Mouse (Mus musculus): Measurements from ENCODE around the gene Cdkn2a. TPM values are rescaled to one million over a fixed set of nuclear protein-coding genes. Genes with fewer than 3 reads are reported as not detected.

Gene Cdkn2a
- polyA plus RNA-seq, 1 experiment from 2014 or later, result not detected

Other genes with a start within 250 kb of the Cdkn2a start
- gene Mtap, start 157.5 kb downstream of the Cdkn2a start, polyA plus RNA-seq (2014; fragmentation: Nextera tagmentation; extraction: Ambion mirVana), result 13.9 and 23.2 TPM in 2 replicates
- gene Cdkn2b, start 16.4 kb upstream of the Cdkn2a start, polyA plus RNA-seq (2014; fragmentation: Nextera tagmentation; extraction: Ambion mirVana), result 0.47 and 0.75 TPM in 2 replicates